Mouse (Mus musculus): ENCODE measurements around the gene Olfr747. TPM values are rescaled to one million over a fixed set of nuclear protein-coding genes. Genes with fewer than 3 reads are reported as not detected.
A peak's percentile ranks its signal among the peaks of the same experiment; 100 is the strongest.
"Not testable (repeated sequence)": the region's sequence is repeated elsewhere in the genome, so short reads cannot be mapped to it uniquely, and the experiment has no call there.

Gene Olfr747
- not detected in 2 replicates for polyA plus RNA-seq (2016; fragmentation: Nextera tagmentation; extraction: Ambion mirVana)

DNA sequence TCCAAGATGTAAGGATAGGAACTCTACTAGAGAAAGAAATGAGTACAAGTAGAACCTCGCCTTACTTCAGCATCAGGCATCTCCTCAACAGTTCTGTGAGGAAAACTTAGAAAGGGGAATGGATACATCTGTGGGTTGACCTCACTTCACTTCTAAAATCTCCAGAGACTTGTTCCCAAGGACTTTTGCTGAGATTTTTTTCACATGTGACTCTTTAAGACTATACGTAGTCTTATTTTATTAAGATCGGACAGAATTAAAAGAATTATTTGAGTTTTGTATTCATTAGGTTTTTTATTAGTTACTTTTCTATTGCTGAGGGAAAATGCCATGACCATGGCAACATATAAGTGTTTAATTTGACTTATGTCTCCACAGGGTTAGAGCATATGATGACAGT lies at the start of gene Olfr747:
Gene Olfr747 (minus strand): TSS at position 101 of the 400 bp plus-strand sequence.
- Histone ChIP-seq H3K9me3 (no peaks in the 10 kb centered on the region), H3K4me3 (no peak within 1 kb of the TSS), H3K27ac (replicated peaks) (no peak within 1 kb of the TSS), H3K36me3 (replicated peaks) (no peaks in the 10 kb centered on the region), H3K27me3 (replicated peaks; ENCODE audit: low read depth, poor library complexity, severe bottlenecking) (no peaks in the 10 kb centered on the region), H3K4me1 (no peaks in the 10 kb centered on the region)
- no peak for DNase-seq (ENCODE audit: low spot score)
- 91% methylated on average over 3 of the region's 3 CpGs for WGBS

- H3K9me3 ChIP-seq = no peaks in the 10 kb centered on the region
- no peaks in the 10 kb centered on the region for H3K27me3 ChIP-seq (replicated peaks; ENCODE audit: low read depth, poor library complexity, severe bottlenecking)
- no peaks in the 10 kb centered on the region for H3K4me1 ChIP-seq
- H3K36me3 ChIP-seq (replicated peaks) = no peaks in the 10 kb centered on the region
- 72% methylated on average over 2 of the region's 2 CpGs for WGBS
- H3K27ac ChIP-seq (replicated peaks) = no peak overlapping the region
- no peak for DNase-seq (ENCODE audit: low spot score)
- no peak overlapping the region for H3K4me3 ChIP-seq
Observed at GRCm38 (mm10) chr14:50741584-50741983, 48.6 kb upstream of the Olfr747 start.

GRCm38 (mm10) chr14:50740334-50740733 lies 47.3 kb upstream of the Olfr747 start:
- no peaks in the 10 kb centered on the region for H3K27me3 ChIP-seq (replicated peaks; ENCODE audit: low read depth, poor library complexity, severe bottlenecking)
- DNase-seq (ENCODE audit: low spot score) = no peak
- H3K36me3 ChIP-seq (replicated peaks) = no peaks in the 10 kb centered on the region
- no peaks in the 10 kb centered on the region for H3K4me1 ChIP-seq
- H3K4me3 ChIP-seq = no peak overlapping the region
- no peak overlapping the region for H3K27ac ChIP-seq (replicated peaks)
- WGBS = 69% methylated on average over 2 of the region's 2 CpGs
- no peaks in the 10 kb centered on the region for H3K9me3 ChIP-seq

DNA sequence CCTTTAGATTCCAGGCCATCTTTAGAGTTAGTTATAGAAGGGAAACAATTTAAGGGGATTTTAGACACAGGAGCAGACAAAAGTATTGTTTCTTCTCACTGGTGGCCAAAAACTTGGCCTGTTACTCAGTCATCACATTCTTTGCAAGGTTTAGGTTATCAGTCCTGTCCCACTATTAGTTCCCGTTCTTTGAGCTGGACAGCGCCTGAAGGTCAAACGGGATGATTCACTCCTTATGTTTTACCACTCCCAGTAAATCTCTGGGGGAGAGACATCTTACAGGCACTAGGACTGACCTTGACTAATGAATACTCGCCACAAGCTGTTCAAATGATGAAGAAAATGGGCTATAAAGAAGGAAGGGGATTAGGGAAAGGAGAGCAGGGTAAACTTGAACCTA lies 29.4 kb upstream of the Olfr747 start:
- 85% methylated on average over 4 of the region's 4 CpGs for whole genome bisulfite sequencing
- H3K36me3 ChIP-seq (replicated peaks) = not testable (repeated sequence)

DNA sequence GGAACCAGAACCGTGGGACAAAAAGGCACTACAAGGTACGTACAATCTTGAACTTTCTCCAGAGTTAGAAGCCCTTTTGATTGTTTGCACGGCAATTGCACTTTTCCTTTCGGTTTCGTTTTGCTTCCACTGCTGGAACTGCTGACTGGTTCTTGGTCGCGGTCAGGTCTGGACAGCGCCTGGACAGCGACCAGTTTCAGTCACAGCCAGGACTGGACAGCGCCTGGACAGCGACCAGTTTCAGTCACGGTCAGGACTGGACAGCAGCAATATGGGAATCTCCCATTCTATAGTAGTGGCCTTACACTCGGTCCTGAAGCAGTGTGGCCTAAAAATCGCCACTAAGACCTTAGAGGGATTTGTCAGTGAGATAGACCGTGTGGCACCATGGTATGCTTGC lies 26.9 kb upstream of the Olfr747 start:
- peak; percentile 9 for DNase-seq (ENCODE audit: low spot score)
- H3K36me3 ChIP-seq (replicated peaks); H3K27me3 ChIP-seq (replicated peaks; ENCODE audit: low read depth, poor library complexity, severe bottlenecking); H3K4me1 ChIP-seq; H3K9me3 ChIP-seq; H3K27ac ChIP-seq (replicated peaks); H3K4me3 ChIP-seq: not testable (repeated sequence)
- 91% methylated on average over 15 of the region's 15 CpGs for WGBS

More for the DNA sequence above, 29.4 kb upstream of the Olfr747 start:
- H3K4me1 ChIP-seq; H3K27me3 ChIP-seq (replicated peaks; ENCODE audit: low read depth, poor library complexity, severe bottlenecking); H3K27ac ChIP-seq (replicated peaks); DNase-seq (ENCODE audit: low spot score); H3K4me3 ChIP-seq; H3K9me3 ChIP-seq: not testable (repeated sequence)

DNA sequence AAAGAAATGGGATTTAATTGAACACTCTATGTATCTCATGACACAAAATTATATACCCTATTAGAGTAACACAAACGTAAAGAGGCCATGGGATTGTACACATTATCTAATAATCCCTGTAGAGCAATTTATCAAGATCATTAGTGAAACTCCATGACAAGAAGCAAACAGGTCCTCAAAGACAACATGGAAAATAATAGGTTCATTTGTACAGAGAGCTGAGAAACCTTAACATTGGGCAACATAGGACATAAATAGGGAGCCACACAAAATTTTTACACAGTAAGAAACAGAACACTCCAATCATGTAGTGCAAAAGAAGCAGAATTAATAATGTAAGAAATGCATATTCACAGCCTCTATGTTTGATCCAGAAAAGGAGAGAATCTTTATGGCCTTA lies 14.1 kb upstream of the Olfr747 start, which contains the start of gene Olfr748:
Gene Olfr748 (plus strand): TSS at position 301 of the 400 bp plus-strand sequence.
- WGBS = 74% methylated on average over 1 of the region's 1 CpGs
- no peaks in the 10 kb centered on the region for H3K27me3 ChIP-seq (replicated peaks; ENCODE audit: low read depth, poor library complexity, severe bottlenecking)
- H3K4me1 ChIP-seq = no peaks in the 10 kb centered on the region
- no peak for DNase-seq (ENCODE audit: low spot score)
- H3K4me3 ChIP-seq = no peak within 1 kb of the TSS
- no peak within 1 kb of the TSS for H3K27ac ChIP-seq (replicated peaks)
- H3K36me3 ChIP-seq (replicated peaks) = no peaks in the 10 kb centered on the region
- no peaks in the 10 kb centered on the region for H3K9me3 ChIP-seq

DNA sequence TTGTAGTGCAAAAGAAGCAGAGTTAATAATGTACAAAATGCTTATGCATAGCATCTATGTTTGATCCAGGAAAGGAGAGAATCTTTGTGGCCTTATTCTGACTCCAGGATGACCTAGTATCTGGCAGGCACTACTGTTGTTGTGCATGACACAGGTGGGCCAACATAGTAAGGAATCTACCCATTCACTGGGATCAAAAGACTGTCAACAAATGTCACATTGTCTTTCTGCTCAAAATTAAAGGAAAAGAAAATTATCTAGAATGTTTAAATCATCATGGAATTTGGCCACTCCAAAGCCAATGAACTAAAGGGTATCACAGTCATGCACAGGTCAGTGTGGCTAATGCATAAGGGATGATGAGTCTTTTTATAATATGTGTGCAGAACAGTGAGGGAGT lies 46.2 kb downstream of the Olfr747 start, which contains the start of gene Olfr746:
Gene Olfr746 (plus strand): TSS at position 301 of the 400 bp plus-strand sequence.
- Histone ChIP-seq H3K27me3 (replicated peaks; ENCODE audit: low read depth, poor library complexity, severe bottlenecking) (no peaks in the 10 kb centered on the region), H3K27ac (replicated peaks) (no peak within 1 kb of the TSS), H3K4me3 (no peak within 1 kb of the TSS), H3K4me1 (no peaks in the 10 kb centered on the region), H3K9me3 (no peaks in the 10 kb centered on the region), H3K36me3 (replicated peaks) (no peaks in the 10 kb centered on the region)
- DNase-seq (ENCODE audit: low spot score) = no peak

DNA sequence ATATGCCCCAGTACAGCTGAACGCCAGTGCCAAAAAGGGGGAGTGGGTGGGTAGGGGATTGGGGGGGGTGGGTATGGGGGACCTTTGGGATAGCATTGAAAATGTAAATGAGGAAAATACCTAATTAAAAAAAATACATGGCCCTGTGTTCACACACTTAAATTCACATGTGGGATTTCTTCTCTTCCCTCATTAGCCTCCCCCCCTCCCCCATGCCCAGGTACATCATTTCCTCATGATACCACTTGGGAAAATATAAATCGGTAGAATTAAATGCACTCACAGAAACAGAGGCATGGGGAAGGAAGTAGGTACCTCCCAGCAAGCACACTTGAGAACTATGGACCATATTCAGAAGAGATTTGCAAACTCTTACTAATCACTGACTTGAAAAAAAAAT lies 53.9 kb downstream of the Olfr747 start, which contains the start of gene Olfr745:
Gene Olfr745 (plus strand): TSS at position 301 of the 400 bp plus-strand sequence.
- WGBS = 94% methylated on average over 2 of the region's 2 CpGs

More for the DNA sequence above, 53.9 kb downstream of the Olfr747 start, which contains the start of gene Olfr745:
- Histone ChIP-seq H3K4me3 (no peak within 1 kb of the TSS), H3K27ac (replicated peaks) (no peak within 1 kb of the TSS), H3K27me3 (replicated peaks; ENCODE audit: low read depth, poor library complexity, severe bottlenecking) (no peaks in the 10 kb centered on the region), H3K4me1 (no peaks in the 10 kb centered on the region), H3K9me3 (no peaks in the 10 kb centered on the region), H3K36me3 (replicated peaks) (no peaks in the 10 kb centered on the region)
- no peak for DNase-seq (ENCODE audit: low spot score)

Other genes starting within 250 kb of the Olfr747 start
- gene Olfr740, start 247.7 kb downstream of the Olfr747 start, polyA plus RNA-seq (2016; fragmentation: Nextera tagmentation; extraction: Ambion mirVana) = not detected in 2 replicates
- gene Olfr741, start 220.5 kb downstream of the Olfr747 start, polyA plus RNA-seq (2016; fragmentation: Nextera tagmentation; extraction: Ambion mirVana) = not detected in 2 replicates
- not detected in 2 replicates for gene Olfr742, start 189.6 kb downstream of the Olfr747 start, polyA plus RNA-seq (2016; fragmentation: Nextera tagmentation; extraction: Ambion mirVana)
- gene Olfr743, start 171.4 kb downstream of the Olfr747 start, polyA plus RNA-seq (2016; fragmentation: Nextera tagmentation; extraction: Ambion mirVana) = not detected in 2 replicates
- gene Olfr744, start 78.3 kb downstream of the Olfr747 start, polyA plus RNA-seq (2016; fragmentation: Nextera tagmentation; extraction: Ambion mirVana) = not detected in 2 replicates
- gene Olfr745, start 53.8 kb downstream of the Olfr747 start, polyA plus RNA-seq (2016; fragmentation: Nextera tagmentation; extraction: Ambion mirVana) = not detected in 2 replicates
- not detected in 2 replicates for gene Olfr746, start 46.1 kb downstream of the Olfr747 start, polyA plus RNA-seq (2016; fragmentation: Nextera tagmentation; extraction: Ambion mirVana)
- gene Olfr748, start 14.2 kb upstream of the Olfr747 start, polyA plus RNA-seq (2016; fragmentation: Nextera tagmentation; extraction: Ambion mirVana) = not detected in 2 replicates
- gene Olfr749, start 51.9 kb upstream of the Olfr747 start, polyA plus RNA-seq (2016; fragmentation: Nextera tagmentation; extraction: Ambion mirVana) = not detected in 2 replicates
- gene Ttc5, start 92.3 kb upstream of the Olfr747 start, polyA plus RNA-seq (2016; fragmentation: Nextera tagmentation; extraction: Ambion mirVana) = 104 and 107 TPM in 2 replicates
- gene Ccnb1ip1, start 114.5 kb upstream of the Olfr747 start, polyA plus RNA-seq (2016; fragmentation: Nextera tagmentation; extraction: Ambion mirVana) = not detected in 2 replicates
- 68.0 and 68.7 TPM in 2 replicates for gene Parp2, start 114.6 kb upstream of the Olfr747 start, polyA plus RNA-seq (2016; fragmentation: Nextera tagmentation; extraction: Ambion mirVana)
- gene Tep1, start 177.4 kb upstream of the Olfr747 start, polyA plus RNA-seq (2016; fragmentation: Nextera tagmentation; extraction: Ambion mirVana) = 4.0 and 5.5 TPM in 2 replicates
- 0.15 and 0.19 TPM in 2 replicates for gene Klhl33, start 204.3 kb upstream of the Olfr747 start, polyA plus RNA-seq (2016; fragmentation: Nextera tagmentation; extraction: Ambion mirVana)
- 178 and 185 TPM in 2 replicates for gene Osgep, start 231.7 kb upstream of the Olfr747 start, polyA plus RNA-seq (2016; fragmentation: Nextera tagmentation; extraction: Ambion mirVana)
- gene Apex1, start 231.8 kb upstream of the Olfr747 start, polyA plus RNA-seq (2016; fragmentation: Nextera tagmentation; extraction: Ambion mirVana) = 548 and 554 TPM in 2 replicates
- gene Pip4p1, start 237.7 kb upstream of the Olfr747 start, polyA plus RNA-seq (2016; fragmentation: Nextera tagmentation; extraction: Ambion mirVana) = 43.5 and 43.6 TPM in 2 replicates
- gene Pnp, start 237.9 kb upstream of the Olfr747 start, polyA plus RNA-seq (2016; fragmentation: Nextera tagmentation; extraction: Ambion mirVana) = 74.5 and 78.8 TPM in 2 replicates